Mouse (Mus musculus): ENCODE results near the gene Tmem40.

Gene Tmem40

DNA sequence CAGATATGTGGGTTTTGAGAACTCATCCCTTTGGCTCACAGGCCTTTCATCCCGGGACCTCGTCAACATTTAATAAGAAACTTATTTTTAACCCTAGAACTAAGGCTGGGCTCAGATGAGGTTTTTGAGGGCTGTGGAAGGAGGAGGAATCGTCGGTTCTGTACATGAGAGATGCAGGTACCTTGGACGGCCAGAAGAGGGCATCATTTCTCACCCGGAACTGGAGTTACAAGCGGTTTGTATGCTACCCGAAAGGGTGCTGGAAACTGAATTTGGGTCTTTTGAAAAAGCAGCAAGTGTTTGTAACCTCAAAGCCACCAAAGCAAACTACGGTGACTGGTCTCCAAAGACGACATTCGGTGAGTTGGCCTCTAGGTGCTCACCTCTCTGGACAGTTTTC lies 60.9 kb downstream of the Tmem40 start:
- DNase-seq (ENCODE audit: low read depth), result peak; percentile 52

DNA sequence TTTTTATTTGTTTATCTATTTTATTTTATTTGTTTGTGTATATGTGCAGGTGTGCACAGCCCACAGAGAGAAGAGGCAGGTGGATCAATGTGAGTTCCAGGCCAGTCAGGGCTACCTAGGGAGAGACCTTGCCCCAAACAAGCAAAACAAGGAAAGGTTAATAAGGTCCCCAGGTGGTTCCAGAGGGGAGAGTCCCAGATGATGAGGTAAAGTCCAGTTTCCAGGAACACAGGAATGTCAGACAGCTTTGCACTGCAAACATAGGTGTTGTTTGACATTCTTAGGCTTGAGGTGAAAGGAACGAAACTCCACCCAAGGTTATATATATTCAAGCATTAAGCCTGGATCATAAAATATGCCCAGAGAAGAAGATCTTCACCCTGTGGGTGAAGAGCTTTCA lies 61.4 kb downstream of the Tmem40 start:
- DNase-seq (ENCODE audit: low read depth), result no peak

DNA sequence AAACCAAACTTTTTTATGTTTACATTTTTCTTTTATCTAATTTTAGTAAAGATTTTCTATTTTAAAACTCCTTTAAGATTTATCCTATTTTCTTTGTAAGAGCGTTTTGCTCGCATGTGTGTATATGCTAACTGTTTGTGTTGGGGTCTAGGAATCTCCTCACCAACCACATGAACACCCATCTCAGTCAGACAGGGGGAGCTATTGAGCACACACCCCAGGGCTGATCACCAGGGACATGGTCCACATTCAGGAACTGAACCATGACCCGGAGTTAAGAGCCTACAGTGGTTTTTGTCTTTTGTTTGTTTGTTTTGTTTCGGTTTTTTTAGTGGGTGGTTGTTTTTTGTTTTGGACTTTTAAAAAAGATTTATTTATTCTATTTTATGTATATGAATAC lies 63.5 kb downstream of the Tmem40 start:
- peak; percentile 68 for DNase-seq (ENCODE audit: low read depth)

DNA sequence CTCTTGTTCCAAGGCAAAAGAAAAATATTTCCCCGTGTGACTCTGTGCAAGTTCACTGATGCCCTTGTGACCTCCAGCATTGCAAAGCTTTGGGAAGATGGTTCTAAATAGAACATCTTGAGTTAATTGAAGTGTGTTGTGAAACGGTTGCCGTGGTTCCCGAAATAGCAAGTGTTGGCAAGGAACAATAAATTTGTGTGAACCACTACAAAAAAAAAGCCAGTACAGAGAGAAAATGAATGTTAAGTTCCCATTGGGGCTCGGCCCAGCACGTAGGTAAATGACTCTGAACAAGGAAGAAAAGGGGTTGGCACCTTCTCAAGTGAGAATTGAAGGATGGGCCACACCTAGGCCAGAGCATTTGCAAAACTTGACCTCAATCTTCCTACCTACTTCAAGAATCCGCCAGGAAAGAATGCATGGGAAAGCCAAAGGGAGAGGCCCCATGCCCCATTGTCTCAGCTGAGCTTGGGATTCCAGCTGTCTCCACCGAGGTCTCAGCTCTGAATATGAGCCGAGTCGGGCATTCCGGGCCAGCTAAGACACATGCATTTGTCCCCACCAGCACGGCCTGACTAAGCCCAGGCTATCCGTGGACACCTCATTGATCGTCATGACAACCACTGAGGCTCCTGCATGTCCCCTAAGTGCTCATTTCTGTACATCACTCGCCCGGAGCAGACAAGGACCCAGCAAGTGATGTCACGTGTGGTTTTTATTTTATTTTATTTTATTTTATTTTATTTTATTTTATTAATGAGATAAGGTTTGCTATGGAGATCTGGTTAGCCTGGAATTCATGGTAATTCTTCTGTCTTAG lies 64.3 kb downstream of the Tmem40 start:
- peak; percentile 63 for DNase-seq (ENCODE audit: low read depth)

DNA sequence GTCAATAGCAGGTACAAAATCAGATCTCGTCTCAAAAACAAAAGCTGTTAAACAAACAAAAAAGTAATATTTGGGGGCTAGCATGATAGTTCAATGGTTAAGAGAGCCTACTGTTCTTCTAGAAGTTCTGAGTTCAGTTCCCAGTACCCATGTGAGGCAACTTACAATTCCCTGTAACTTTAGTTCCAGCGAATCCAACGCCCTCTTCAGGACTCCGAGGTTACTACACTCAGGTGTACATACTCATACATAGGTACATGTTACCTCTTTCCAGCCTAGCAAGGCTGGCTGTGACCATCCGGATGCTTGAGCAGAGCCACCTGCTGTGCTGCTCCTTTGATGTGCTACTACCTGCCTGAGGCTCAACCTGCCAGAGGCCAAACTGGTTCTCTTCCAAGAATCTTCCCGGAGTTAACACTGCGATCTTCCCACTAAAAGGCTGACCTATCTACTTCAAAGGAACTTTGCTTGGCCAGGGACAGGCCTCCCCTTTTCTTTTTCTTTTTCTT lies 65.4 kb downstream of the Tmem40 start:
- no peak for DNase-seq (ENCODE audit: low read depth)

DNA sequence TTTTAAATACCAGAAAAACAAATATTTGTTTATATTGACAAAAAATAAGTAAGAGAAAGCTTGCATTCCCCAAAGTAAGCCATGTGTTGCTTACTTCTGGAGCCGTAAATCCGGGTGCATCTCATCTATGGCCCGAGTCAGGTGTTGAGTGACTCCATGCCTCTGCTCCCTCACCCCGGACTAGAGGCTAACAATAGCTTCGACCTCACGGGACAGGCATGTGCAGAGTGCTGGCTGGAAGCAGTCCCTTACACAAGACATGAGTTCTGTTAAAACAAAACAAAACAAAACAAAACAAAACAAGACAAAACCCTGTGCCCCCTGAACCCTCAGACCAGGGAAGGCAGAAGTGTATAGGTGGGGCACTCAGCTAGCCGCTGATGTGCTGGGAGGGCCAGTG lies 67.1 kb downstream of the Tmem40 start:
- no peak for DNase-seq (ENCODE audit: low read depth)

DNA sequence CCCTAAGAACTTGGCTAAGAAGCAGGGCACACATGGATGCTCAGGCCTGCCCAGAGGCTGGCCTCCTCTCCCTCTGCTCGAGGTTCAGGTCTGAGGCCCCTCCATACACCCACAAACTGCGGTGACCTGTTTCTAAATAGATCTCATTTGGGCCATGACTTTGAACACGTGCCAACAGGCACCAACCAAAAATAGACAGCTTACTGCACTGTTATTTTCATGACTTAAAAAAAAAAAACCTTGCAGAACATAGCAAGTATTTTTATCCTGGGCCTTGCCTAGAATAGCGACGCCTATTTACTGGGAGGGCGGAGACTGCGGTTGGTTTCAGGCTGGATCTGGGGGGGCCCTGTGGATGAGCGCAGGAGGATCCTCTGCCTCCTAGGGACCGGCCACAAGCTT lies 67.8 kb downstream of the Tmem40 start:
- DNase-seq (ENCODE audit: low read depth), result no peak

DNA sequence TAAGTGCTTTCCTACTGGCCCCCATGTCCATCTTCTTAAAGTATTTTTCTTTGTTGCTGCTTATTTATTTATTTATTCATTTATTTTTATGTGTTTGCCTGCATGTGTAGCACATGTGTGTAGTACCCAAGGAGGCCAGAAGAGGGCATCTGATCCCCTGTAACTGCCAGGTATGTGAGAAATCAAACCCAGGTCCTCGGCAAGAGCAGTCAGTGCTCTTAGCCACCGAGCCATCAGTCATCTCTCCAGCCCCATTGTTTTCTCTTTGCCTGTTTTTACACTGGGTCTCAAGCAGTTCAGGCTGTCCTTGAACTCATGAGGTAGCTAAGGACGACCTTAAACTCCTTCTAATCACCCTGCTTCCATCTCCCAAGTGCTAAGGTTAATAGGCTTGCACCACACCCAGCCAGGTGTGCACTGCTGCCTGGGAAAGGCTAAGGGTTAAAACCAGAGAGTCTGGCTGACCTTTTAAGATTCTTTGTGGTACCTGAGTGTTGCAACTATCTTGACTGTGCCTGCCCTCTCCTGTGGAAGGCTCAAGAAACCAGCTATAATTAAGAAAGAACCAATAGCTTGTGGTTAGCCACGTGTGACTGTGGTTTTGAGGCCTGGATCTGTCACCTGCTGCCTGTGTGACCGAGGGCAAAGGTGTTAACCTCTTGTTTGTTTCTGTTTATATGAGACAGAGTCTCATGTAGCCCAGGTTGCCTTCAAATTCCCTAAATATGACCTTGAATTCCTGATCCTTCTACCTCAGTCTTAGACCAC lies 69.1 kb downstream of the Tmem40 start:
- peak; percentile 67 for DNase-seq (ENCODE audit: low read depth)

DNA sequence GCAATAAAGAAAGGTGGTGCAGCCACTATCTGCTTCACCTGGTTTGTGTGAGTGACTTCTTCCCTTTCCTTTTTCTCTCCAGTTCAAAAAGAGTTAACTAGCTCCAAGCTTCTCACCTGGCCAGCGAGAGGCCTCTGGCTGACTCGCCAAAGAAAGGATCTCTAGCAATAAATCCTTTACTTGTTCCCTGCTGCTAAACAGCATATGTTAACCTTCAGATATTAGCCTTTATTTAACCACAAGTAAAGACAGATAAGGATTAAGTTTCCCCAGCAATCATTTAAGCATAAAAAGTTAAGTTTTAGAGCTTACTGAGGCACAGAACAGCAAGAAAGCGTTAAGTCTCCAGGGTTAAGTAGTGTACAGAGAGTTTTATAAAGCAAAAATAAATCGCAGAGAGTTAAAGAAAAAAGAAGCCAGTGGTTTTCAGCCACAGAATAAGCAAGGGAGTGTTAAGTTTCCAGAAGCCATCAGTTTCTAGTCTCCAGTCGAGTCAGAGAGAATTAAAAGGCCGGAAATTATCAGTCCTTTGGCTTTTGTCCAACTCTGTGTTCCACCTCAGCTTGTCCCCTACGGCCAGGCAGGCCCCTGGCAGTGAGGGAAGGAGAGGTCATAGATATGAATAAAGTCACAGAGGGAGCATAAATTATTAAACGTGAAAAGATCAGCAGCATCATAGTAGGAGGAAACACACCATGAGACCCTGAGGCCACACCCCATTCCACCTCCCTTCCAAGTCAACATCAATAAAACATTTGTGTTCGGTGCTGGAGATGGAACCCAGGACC lies 69.9 kb downstream of the Tmem40 start:
- no peak for DNase-seq (ENCODE audit: low read depth)

DNA sequence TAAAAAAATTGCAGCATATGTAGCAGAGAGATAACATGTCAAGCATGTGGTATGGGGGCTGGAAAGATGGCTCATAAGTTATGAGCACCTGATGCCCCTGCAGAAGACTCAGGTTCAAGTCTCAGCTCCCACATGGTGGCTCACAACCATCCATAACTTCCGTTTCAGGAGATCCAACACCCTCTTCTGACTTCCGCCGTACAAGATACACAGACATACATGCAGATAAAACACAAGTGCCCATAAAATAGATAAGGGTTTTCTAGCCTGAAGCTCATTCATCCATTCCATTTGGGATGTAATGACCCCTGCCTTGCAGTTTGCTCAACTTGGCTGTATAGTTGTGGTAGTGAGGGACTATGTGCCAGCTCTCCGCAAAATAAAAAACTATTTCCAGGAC lies 72.1 kb downstream of the Tmem40 start:
- DNase-seq (ENCODE audit: low read depth), result no peak

DNA sequence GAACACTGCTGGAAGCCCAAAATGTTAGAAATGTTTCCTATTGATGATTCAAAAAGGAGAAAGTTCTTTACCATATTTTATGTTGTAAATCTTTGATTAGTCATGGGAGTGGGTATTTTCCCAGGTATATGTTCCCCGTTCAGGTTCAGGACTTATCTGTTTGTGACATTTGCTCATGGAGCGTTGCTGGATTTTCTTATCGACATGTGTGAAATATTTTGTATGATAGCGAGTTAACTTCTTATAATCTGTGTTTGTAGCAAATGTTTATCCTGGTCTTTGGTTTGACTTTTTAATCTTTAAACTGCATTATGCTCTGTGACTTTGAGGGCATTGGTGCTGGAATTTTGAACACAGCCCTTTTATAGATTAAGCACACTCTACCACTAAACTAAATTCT lies 73.6 kb downstream of the Tmem40 start:
- no peak for DNase-seq (ENCODE audit: low read depth)

DNA sequence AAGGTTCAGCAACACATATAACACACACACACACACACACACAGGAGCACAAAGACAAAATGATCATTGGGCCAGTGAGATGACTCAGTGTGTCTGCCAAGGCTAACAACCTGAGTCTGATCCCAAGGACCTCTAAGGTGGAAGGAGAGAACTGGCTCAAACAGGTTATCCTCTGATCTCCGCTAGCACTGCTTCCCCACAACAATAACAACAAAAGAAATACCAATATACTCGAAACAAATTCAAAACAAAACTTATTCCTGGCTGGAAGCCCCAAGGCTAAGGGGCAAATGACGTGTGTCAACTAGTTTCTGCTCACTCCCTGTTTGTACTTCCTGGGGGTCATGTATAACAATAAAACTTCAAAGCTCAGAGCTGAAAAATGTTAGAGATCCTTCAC lies 74.5 kb downstream of the Tmem40 start:
- no peak for DNase-seq (ENCODE audit: low read depth)

DNA sequence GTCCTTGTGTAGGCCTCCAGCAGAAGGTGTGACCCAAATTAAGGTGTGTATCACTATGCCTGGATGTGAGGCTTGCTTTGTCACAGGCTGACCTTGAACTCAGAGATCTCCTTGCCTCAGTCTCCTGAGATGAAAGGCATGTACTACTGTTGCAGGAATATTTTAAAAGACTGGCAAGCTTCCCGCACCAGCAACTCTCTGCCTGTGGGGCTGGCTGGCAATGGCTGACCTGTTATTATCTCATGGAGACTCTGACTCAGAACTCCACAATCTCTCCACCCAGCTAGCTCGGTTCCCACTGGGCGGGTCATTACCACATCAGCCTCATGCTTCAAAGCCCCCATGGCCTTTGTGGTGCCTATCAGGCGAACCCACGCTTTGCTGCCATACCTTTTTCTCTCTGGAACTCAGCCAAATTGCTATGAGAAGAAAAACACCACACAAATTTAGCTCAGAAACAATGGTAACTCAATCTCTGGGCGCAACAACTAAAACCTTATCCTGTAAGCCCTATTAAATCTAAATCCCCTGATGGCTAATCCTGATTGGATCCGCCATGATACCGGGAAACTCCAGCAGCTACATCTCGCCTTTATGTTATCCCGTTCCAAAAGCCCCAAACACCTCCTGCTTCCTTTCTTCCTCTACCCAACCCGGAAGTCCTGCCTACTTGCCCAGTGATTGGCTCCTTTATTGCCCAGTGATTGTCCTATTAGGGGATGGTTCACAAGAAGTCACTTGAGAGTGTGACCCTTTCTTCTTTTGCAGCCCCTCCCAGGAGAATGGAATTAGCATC lies 77.2 kb downstream of the Tmem40 start:
- DNase-seq (ENCODE audit: low read depth), result no peak

DNA sequence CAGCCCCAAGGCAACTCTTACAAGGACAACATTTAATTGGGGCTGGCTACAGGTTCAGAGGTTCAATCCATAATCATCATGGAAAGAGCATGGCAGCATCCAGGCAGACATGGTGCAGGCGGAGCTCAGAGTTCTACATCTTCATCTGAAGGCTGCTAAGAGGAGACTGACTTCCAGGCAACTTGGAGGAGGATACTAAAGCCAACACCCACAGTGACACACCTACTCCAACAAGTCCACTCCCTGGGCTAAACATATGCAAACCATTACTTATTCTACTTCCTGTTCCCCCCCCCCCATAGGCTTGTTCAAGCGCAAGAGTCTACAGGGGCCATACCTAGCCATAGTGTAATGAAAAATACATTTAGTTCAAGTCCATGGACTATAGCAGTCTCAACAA lies 77.9 kb downstream of the Tmem40 start:
- no peak for DNase-seq (ENCODE audit: low read depth)

DNA sequence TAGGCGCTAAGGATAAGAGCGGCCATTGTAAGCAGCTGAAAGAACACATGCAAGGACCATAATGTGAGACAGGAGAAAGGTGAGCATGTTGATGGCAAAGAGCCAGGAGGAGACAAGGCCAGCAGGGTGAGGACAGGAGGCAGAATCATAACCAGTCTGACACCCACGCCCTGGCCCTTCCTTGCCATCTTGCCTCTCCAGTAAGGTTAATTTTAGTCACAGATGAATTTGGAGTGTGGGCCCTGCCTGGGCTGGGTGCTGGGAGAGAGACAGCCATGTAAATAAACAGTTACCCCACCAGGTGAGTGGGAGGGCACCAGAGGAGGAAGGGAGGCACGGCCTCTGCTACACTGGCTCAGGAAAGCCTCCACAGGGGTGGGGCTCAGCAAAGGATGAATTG lies 81.1 kb downstream of the Tmem40 start:
- no peak for DNase-seq (ENCODE audit: low read depth)

Data from induced T-regulatory cell, adult 2 months (primary cell).